Mouse (Mus musculus): Measurements from ENCODE around the gene Cav1. TPM values are rescaled to one million over a fixed set of nuclear protein-coding genes. Genes with fewer than 3 reads are reported as not detected.

The Cav1 gene
- total RNA-seq, 2 experiments from 2014 or later, result 415 to 448 TPM

- DNase-seq, result no peak
- intact Hi-C loops (cut with DNase I), result loop anchor here (2.0 kb wide), 1 partner anchor 44 kb away; no protein-coding TSS in a partner anchor
Measured at GRCm38 (mm10) chr6:17314659-17315616, 8.8 kb downstream of the Cav1 start.

- intact Hi-C loops (cut with DNase I), result no loop called here
Measured at GRCm38 (mm10) chr6:17316294-17317166, 10.4 kb downstream of the Cav1 start.

DNA sequence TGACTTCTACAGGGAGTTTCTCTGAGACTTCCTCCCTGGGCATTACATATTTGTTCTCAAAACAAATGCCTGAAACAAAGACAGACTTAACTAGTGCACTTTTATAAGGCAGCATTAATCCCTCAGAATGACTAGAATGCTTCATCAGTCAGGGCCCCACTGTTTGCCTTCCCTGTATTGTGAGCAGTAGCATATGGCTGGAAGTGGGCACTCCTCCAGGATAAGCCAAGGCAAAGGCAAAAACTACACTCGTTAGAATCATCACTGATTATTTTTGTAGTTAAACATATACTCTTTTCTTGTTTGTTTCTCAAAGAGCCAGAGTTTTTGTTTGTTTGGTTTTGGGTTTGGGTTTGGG is 11.0 kb downstream of the Cav1 start:
- intact Hi-C loops (cut with DNase I), result no loop called here
- no peak for DNase-seq

More at GRCm38 (mm10) chr6:17316294-17317166, 10.4 kb downstream of the Cav1 start:
- DNase-seq, result no peak

GRCm38 (mm10) chr6:17317944-17318343 is 11.8 kb downstream of the Cav1 start:
- no peak for DNase-seq
- intact Hi-C loops (cut with DNase I), result no loop called here

- intact Hi-C loops (cut with DNase I), result no loop called here
- no peak for DNase-seq
Measured at GRCm38 (mm10) chr6:17321976-17322375, 15.8 kb downstream of the Cav1 start.

- intact Hi-C loops (cut with DNase I), result no loop called here
Measured at GRCm38 (mm10) chr6:17327216-17327615, 21.1 kb downstream of the Cav1 start.

DNA sequence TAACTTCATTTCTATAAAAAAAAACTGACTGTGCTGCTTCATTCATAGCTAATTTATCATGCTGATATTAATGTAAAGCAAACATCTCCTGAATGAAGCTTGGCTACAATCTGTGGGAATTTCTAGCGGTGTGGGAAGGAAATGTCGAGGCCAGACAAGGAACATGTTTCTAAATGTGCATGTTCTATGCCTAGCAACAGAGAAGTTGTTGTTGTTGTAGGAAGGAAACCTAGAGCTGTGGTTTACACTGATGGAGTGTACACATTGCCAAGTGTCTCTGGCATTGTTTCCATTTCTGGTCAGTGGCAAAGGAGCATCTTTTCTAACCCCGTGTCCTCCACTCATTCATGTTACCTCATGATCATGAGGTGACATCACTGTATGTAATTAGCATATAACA is 23.7 kb downstream of the Cav1 start:
- no peak for DNase-seq
- intact Hi-C loops (cut with DNase I), result no loop called here

More at GRCm38 (mm10) chr6:17327216-17327615, 21.1 kb downstream of the Cav1 start:
- no peak for DNase-seq

GRCm38 (mm10) chr6:17337724-17338123 is 31.6 kb downstream of the Cav1 start:
- DNase-seq, result no peak
- intact Hi-C loops (cut with DNase I), result no loop called here

GRCm38 (mm10) chr6:17340406-17340805 is 34.3 kb downstream of the Cav1 start:
- no peak for DNase-seq
- intact Hi-C loops (cut with DNase I), result no loop called here

GRCm38 (mm10) chr6:17348011-17348410 is 41.9 kb downstream of the Cav1 start:
- no peak for DNase-seq
- intact Hi-C loops (cut with DNase I), result no loop called here

GRCm38 (mm10) chr6:17350803-17351202 is 44.7 kb downstream of the Cav1 start:
- intact Hi-C loops (cut with DNase I), result no loop called here
- DNase-seq, result no peak

DNA sequence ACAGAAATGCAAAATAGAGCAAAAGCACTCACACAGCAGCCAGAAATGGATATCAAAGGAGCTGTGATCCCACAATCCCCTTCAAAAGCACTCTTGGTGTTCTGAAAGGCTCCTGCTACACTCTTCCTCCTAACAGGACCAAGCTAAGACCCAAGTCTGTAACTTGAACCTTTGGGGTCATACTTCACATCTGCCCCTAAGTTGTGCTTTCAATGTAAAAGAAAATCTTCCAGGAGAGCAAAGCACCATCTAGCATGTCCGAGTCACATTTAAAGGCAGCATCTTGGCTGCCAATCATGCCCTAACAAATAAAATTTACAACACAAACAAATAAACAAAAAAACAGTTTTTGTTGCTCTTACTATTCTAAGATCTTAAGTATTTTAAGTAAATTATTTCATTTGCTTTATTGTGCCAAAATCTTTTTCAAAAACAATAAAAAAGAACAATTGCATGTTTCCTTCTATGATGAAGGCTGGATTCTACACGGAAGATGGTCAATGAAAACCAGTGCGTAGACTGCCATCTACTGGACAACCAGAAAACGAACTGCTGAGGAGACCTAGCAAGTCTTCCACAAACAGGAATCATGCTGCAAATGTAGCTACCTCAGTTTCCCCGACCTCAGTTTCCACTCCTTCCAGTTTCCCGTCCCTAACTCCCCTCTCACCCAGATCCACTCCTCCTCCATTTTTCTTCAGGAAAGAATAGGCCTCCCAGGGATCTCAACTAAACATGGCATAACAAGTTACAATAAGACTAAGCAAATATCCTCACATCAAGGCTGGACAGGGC is 53.0 kb downstream of the Cav1 start:
- intact Hi-C loops (cut with DNase I), result loop anchor here (1.0 to 5.0 kb wide), 4 partner anchors 44 to 254 kb away; no protein-coding TSS in a partner anchor
- peak; percentile 27 to 58 for DNase-seq

DNA sequence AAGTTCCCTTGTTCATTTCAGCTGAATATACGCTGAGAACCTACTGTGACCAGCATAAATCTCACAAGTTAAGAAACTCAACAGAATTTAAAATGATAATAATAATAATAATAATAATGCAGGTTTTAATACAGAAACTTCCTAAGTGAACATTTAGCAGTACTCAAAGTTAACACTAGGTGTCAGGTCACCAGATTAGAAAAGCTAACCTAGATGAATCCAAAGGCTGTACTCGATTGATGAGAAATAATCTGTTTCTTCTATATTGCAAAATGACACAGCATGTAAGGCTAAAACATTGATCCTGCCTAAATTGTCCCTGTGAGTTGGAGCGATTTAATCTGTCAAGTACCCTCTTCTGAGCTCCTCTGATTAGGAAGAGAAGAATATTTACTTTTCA is 56.6 kb downstream of the Cav1 start:
- no peak for DNase-seq
- intact Hi-C loops (cut with DNase I), result loop anchor here (1.0 to 5.0 kb wide), 3 partner anchors 100 to 335 kb away; partner anchors contain the start of gene Met

GRCm38 (mm10) chr6:17363446-17364179 is 57.5 kb downstream of the Cav1 start:
- intact Hi-C loops (cut with DNase I), result loop anchor here (5.0 kb wide), 2 partner anchors 99 to 336 kb away; partner anchors contain the start of gene Met
- DNase-seq, result no peak

GRCm38 (mm10) chr6:17374326-17374725 is 68.2 kb downstream of the Cav1 start:
- intact Hi-C loops (cut with DNase I), result no loop called here

GRCm38 (mm10) chr6:17377371-17377770 is 71.2 kb downstream of the Cav1 start:
- no peak for DNase-seq
- intact Hi-C loops (cut with DNase I), result no loop called here

More at GRCm38 (mm10) chr6:17374326-17374725, 68.2 kb downstream of the Cav1 start:
- no peak for DNase-seq

DNA sequence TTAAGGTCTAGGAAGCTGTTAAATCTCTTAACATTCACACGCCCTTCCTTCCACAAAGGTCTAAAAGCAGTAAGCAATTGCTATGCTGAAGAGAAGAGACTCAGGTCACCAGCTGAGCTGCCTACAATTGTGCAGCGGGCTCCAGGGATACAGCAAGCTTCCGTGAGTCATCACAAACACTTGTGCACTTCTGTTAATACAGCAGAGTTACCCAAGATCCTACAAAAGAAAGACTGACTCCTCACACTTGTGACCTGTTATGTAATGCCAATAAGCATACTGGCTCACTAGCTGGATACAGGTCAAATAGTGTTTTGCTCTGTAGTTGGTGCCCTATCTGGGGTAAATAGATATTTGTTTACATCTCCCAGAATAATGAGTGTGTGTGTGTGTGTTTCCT is 74.0 kb downstream of the Cav1 start:
- intact Hi-C loops (cut with DNase I), result no loop called here

DNA sequence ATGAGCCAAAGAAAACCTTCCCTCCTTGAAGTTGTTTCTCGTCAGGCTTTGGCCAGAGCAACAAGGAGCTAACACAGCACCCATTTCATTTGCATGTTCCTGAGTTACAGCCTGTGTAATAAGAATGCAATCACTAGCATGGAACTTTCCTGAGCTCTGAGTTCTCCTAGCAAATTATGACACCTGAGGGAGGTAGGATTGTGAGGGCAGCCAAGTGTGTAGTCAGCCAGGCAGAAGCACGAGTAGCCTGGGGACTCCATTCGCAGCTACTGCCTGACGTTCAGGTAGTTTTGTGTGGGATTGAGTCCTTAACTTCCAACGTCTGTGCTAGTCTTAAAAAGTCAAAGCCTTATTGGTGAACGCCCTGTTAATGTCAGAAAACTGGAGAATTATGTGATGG is 75.6 kb downstream of the Cav1 start:
- DNase-seq, result no peak

More for the DNA sequence above, 74.0 kb downstream of the Cav1 start:
- DNase-seq, result no peak

DNA sequence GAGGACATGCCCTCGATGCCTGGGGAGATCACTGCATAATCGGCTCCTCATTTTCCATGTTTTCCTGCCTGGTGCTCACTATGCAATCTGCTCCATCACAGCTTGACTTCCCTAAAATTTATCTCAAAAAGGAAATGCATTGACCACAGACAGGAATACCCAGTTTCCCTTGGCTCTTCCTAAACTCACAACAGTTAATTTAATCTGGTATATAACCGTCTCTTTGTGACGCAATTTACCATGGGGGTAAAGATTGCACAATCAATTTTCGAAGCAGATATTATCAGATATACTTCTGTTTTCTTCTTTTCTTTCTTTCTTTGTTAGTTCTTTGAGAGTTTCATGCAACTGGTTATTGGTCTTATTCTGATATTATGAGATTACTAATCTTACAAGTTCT is 79.4 kb downstream of the Cav1 start:
- intact Hi-C loops (cut with DNase I), result no loop called here
- DNase-seq, result no peak

More for the DNA sequence above, 75.6 kb downstream of the Cav1 start:
- intact Hi-C loops (cut with DNase I), result no loop called here
